Mouse (Mus musculus): ENCODE measurements around the gene Cacna1a.
A peak's percentile ranks its signal among the peaks of the same experiment; 100 is the strongest.

Gene Cacna1a

GRCm38 (mm10) chr8:84388275-84388674, at the start of gene Cacna1a:
TSS of gene Cacna1a (plus strand) at chr8:84388440.
- DNase-seq (ENCODE audit: low read depth, low spot score): no peak

GRCm38 (mm10) chr8:84338493-84338892, 49.7 kb upstream of the Cacna1a start:
- peak; percentile 40 for DNase-seq (ENCODE audit: low read depth, low spot score)

GRCm38 (mm10) chr8:84339320-84339719, 48.9 kb upstream of the Cacna1a start:
- DNase-seq (ENCODE audit: low read depth, low spot score): no peak

- no peak for DNase-seq (ENCODE audit: low read depth, low spot score)
Measured at GRCm38 (mm10) chr8:84339867-84340266, 48.4 kb upstream of the Cacna1a start.

- no peak for DNase-seq (ENCODE audit: low read depth, low spot score)
Measured at GRCm38 (mm10) chr8:84340671-84341070, 47.6 kb upstream of the Cacna1a start.

- no peak for DNase-seq (ENCODE audit: low read depth, low spot score)
Measured at GRCm38 (mm10) chr8:84345493-84345892, 42.7 kb upstream of the Cacna1a start.

GRCm38 (mm10) chr8:84346421-84346820, 41.8 kb upstream of the Cacna1a start:
- DNase-seq (ENCODE audit: low read depth, low spot score): no peak

GRCm38 (mm10) chr8:84349526-84349925, 38.7 kb upstream of the Cacna1a start:
- no peak for DNase-seq (ENCODE audit: low read depth, low spot score)

- DNase-seq (ENCODE audit: low read depth, low spot score): no peak
Measured at GRCm38 (mm10) chr8:84350960-84351359, 37.3 kb upstream of the Cacna1a start.

GRCm38 (mm10) chr8:84356482-84356881, 31.8 kb upstream of the Cacna1a start:
- no peak for DNase-seq (ENCODE audit: low read depth, low spot score)

- no peak for DNase-seq (ENCODE audit: low read depth, low spot score)
Measured at GRCm38 (mm10) chr8:84357631-84358371, 30.4 kb upstream of the Cacna1a start.

- DNase-seq (ENCODE audit: low read depth, low spot score): peak; percentile 47
Measured at GRCm38 (mm10) chr8:84363428-84364134, 24.7 kb upstream of the Cacna1a start.

- no peak for DNase-seq (ENCODE audit: low read depth, low spot score)
Measured at GRCm38 (mm10) chr8:84365197-84365596, 23.0 kb upstream of the Cacna1a start.

- DNase-seq (ENCODE audit: low read depth, low spot score): no peak
Measured at GRCm38 (mm10) chr8:84370972-84371371, 17.3 kb upstream of the Cacna1a start.

GRCm38 (mm10) chr8:84375038-84375437, 13.2 kb upstream of the Cacna1a start:
- DNase-seq (ENCODE audit: low read depth, low spot score): peak; percentile 36

GRCm38 (mm10) chr8:84375803-84376202, 12.4 kb upstream of the Cacna1a start:
- DNase-seq (ENCODE audit: low read depth, low spot score): no peak

- no peak for DNase-seq (ENCODE audit: low read depth, low spot score)
Measured at GRCm38 (mm10) chr8:84376564-84376963, 11.7 kb upstream of the Cacna1a start.

- no peak for DNase-seq (ENCODE audit: low read depth, low spot score)
Measured at GRCm38 (mm10) chr8:84381676-84382075, 6.6 kb upstream of the Cacna1a start.

GRCm38 (mm10) chr8:84388773-84389172, 533 bp downstream of the Cacna1a start:
- DNase-seq (ENCODE audit: low read depth, low spot score): no peak

GRCm38 (mm10) chr8:84389173-84389572, 933 bp downstream of the Cacna1a start:
- no peak for DNase-seq (ENCODE audit: low read depth, low spot score)

- no peak for DNase-seq (ENCODE audit: low read depth, low spot score)
Measured at GRCm38 (mm10) chr8:84391611-84392010, 3.4 kb downstream of the Cacna1a start.

GRCm38 (mm10) chr8:84395751-84396457, 7.7 kb downstream of the Cacna1a start:
- DNase-seq (ENCODE audit: low read depth, low spot score): no peak
